Comparison of ENCODE assay signal across 23 mouse cellular contexts in the genomic region with DNA sequence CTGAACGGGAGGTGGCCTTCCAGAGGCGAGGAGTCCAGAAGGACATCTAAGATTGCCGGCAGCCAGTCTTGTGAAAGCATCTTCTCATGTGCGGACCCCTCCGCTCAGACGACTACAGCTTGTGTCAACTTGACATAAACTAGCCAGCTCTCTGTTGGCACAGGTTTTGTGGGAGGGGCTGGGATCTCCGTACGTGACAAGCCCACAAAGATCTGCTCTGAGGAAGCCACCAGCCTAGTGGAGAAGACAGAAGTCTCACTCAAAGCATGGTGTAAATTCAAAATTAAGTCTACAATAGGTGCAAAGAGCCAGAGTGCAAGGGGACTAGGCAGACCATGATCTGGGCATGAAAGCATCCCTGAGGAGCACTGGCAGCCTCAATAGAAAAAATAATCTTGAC.
"Had no signal": no experiment of that assay in that cellular context is flagged by ENCODE, and none has a peak within 500 bp of the region (broad histone marks: within the 10 kb centered on the region; RNA-seq: fewer than 3 reads in every experiment).

No protein-coding gene starts in this region.

- DNase-seq: forebrain, postnatal 0 days; gastrocnemius, postnatal 14 days; gastrocnemius, postnatal 36 days; heart, adult 2 months; heart, postnatal 14 days; kidney, adult 11 months; kidney, adult 2 months; kidney, adult 9 months; kidney, postnatal 14 days; kidney, postnatal 36 days; layer of hippocampus, adult 9-11 months had no signal

- H3K27ac ChIP-seq: heart, adult 2 months; heart, embryonic 15.5 days; hindbrain, embryonic 13.5 days; hindbrain, embryonic 15.5 days; hindbrain, postnatal 0 days; kidney, embryonic 15.5 days; kidney, postnatal 0 days; left cerebral cortex, adult 2 months; limb, embryonic 13.5 days; limb, embryonic 15.5 days; liver, embryonic 12.5 days had no signal

- H3K9ac ChIP-seq: forebrain, postnatal 0 days; heart, embryonic 12.5 days; heart, embryonic 15.5 days; hindbrain, embryonic 13.5 days; hindbrain, embryonic 15.5 days; kidney, embryonic 15.5 days; limb, embryonic 13.5 days; limb, embryonic 15.5 days; liver, embryonic 12.5 days had no signal

- H3K27me3 ChIP-seq: heart, embryonic 12.5 days; heart, embryonic 15.5 days; hindbrain, embryonic 13.5 days; hindbrain, embryonic 15.5 days; kidney, embryonic 15.5 days; limb, embryonic 13.5 days; limb, embryonic 15.5 days; liver, embryonic 12.5 days had no signal

- H3K9me3 ChIP-seq: heart, embryonic 12.5 days; heart, embryonic 15.5 days; hindbrain, embryonic 13.5 days; hindbrain, embryonic 15.5 days; kidney, embryonic 15.5 days; limb, embryonic 13.5 days; limb, embryonic 15.5 days; liver, embryonic 12.5 days had no signal

- H3K36me3 ChIP-seq: heart, embryonic 12.5 days; heart, embryonic 15.5 days; hindbrain, embryonic 13.5 days; hindbrain, embryonic 15.5 days; kidney, embryonic 15.5 days; limb, embryonic 13.5 days; limb, embryonic 15.5 days; liver, embryonic 12.5 days had no signal

- H3K4me1 ChIP-seq: hindbrain, embryonic 13.5 days; hindbrain, embryonic 15.5 days; limb, embryonic 13.5 days; liver, embryonic 12.5 days had no signal

- ATAC-seq: forebrain, postnatal 0 days; hindbrain, postnatal 0 days; intestine, embryonic 16.5 days; liver, embryonic 12.5 days had no signal

- H3K4me3 ChIP-seq: heart, adult 2 months; heart, embryonic 12.5 days; heart, embryonic 15.5 days; hindbrain, embryonic 13.5 days; hindbrain, embryonic 15.5 days; kidney, embryonic 15.5 days; left cerebral cortex, adult 2 months; limb, embryonic 13.5 days; limb, embryonic 15.5 days; liver, embryonic 12.5 days had no signal

- H3K4me2 ChIP-seq: heart, embryonic 12.5 days; heart, embryonic 15.5 days; hindbrain, embryonic 13.5 days; hindbrain, embryonic 15.5 days; kidney, embryonic 15.5 days; limb, embryonic 13.5 days; limb, embryonic 15.5 days; liver, embryonic 12.5 days had no signal
